Mouse (Mus musculus) small intestine, adult 2 months (tissue): ENCODE measurements around the gene Galm.

Source experiments
- CTCF ChIP-seq: fragments of 200-500 bp; IDR thresholded peaks from 2 replicates; pipeline ENCODE4 v1.5.1; 2012; ENCODE audit warnings: low read depth, mild to moderate bottlenecking, control low read depth, inconsistent platforms, low read length, moderate library complexity, mixed read lengths; ENCODE audit not compliant: insufficient replicate concordance, insufficient read length; ENCODE audit errors: extremely low read depth
- POLR2A ChIP-seq: fragments of 200-500 bp; IDR thresholded peaks from 2 replicates; pipeline ENCODE4 v1.6.1; 2012; ENCODE audit warnings: low read depth, mild to moderate bottlenecking, control low read depth, inconsistent platforms, low read length, moderate library complexity

GRCm38 (mm10) chr17:80160454-80160853 is 33.2 kb downstream of the Galm start:
- no peak for TF ChIP-seq POLR2A
- no peak for TF ChIP-seq CTCF
